In the genomic region with DNA sequence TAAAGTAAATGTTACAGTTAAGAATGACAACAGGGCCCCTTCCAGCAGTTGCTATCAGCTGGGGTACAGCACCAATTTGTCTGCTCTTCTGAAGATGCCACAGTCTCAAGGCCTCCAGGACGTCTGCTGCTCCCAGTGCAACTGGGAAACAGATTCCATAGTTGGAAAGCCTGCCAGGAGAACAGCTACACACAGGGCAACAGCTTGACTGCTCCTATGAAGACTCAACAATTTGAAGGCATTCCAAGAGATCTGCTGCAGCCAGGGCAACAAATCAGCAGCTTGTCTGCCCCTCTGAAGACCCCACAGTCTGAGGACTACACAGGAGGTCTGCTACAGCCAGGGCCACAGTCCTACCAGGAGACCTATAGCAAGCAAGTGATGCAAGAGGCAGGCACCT, we compare ENCODE assay signal across 29 mouse cellular contexts.
DNase-seq lines count a peak whose midpoint lies in the region; ATAC-seq lines count a peak whose summit lies in the region.
"Had no signal": no experiment of that assay in that cellular context is flagged by ENCODE, and none has a peak within 500 bp of the region (broad histone marks: within the 10 kb centered on the region; RNA-seq: fewer than 3 reads in every experiment).

No protein-coding gene starts in this region.

- no peaks in the 10 kb centered on the region for H3K4me1 ChIP-seq in hindbrain, embryonic 14.5 days (replicated peaks; ENCODE audit: control insufficient read depth, insufficient read depth, low read length)
- H3K4me1 ChIP-seq in hindbrain, embryonic 16.5 days (ENCODE audit: control insufficient read depth, insufficient read depth, low read depth, low read length), result no peaks in the 10 kb centered on the region
- H3K4me1 ChIP-seq: embryonic facial prominence, embryonic 12.5 days; forebrain, embryonic 15.5 days; heart, embryonic 13.5 days had no signal

- WGBS in hindbrain, embryonic 14.5 days, result 48% methylated on average over 1 of the region's 1 CpGs
- WGBS in hindbrain, embryonic 16.5 days, result 23% methylated on average over 1 of the region's 1 CpGs

- no peak overlapping the region for H3K4me3 ChIP-seq in hindbrain, embryonic 14.5 days (replicated peaks; ENCODE audit: low read length)
- no peak overlapping the region for H3K4me3 ChIP-seq in hindbrain, embryonic 16.5 days (ENCODE audit: low read length)
- H3K4me3 ChIP-seq: embryonic facial prominence, embryonic 12.5 days; forebrain, embryonic 15.5 days; gastrocnemius, adult 2 months; heart, embryonic 13.5 days had no signal

- 0 out of 2 replicates have a peak, but pooled peaks cover 3% of the 10 kb centered on the region for H3K9me3 ChIP-seq in hindbrain, embryonic 14.5 days (ENCODE audit: control insufficient read depth, low read length)
- peaks cover 2% of the 10 kb centered on the region; the same call in 1 of the 2 replicates for H3K9me3 ChIP-seq in hindbrain, embryonic 16.5 days (ENCODE audit: control insufficient read depth, low read length)
- H3K9me3 ChIP-seq: embryonic facial prominence, embryonic 12.5 days; forebrain, embryonic 15.5 days; heart, embryonic 13.5 days had no signal

- DNase-seq in cerebellum, postnatal 10 days, result peak; percentile 34 to 50
- no peak for DNase-seq in cerebellum, adult 8-10 months
- no peak for DNase-seq in hindbrain, embryonic 14.5 days (ENCODE audit: low spot score)
- DNase-seq in layer of hippocampus, postnatal 36 days, result peak; percentile 1 to 2
- DNase-seq in layer of hippocampus, adult 9-11 months, result no peak
- peak; percentile 4 for DNase-seq in lung, postnatal 10 days
- DNase-seq in lung, postnatal 36 days, result no peak
- DNase-seq: adrenal gland, adult 2 months; adrenal gland, postnatal 36 days; cerebellum, adult 18-20 months; embryo, embryonic 11 days; gastrocnemius, adult 2 months; gastrocnemius, postnatal 36 days; heart, adult 18-20 months; kidney, adult 11 months; liver; spleen, adult 18-20 months; thymus, postnatal 14 days had no signal

- no peaks in the 10 kb centered on the region for H3K27me3 ChIP-seq in hindbrain, embryonic 14.5 days (ENCODE audit: control insufficient read depth, insufficient read depth, low read length)
- H3K27me3 ChIP-seq in hindbrain, embryonic 16.5 days (replicated peaks; ENCODE audit: control insufficient read depth, insufficient read depth, low read length), result no peaks in the 10 kb centered on the region
- H3K27me3 ChIP-seq: CH12.LX; embryonic facial prominence, embryonic 12.5 days; forebrain, embryonic 15.5 days; heart, embryonic 13.5 days had no signal

- 0 out of 2 replicates have a peak, but pooled peaks have one; percentile 55 for ATAC-seq in hindbrain, embryonic 14.5 days (ENCODE audit: low FRiP score)
- no peak for ATAC-seq in hindbrain, embryonic 16.5 days
- ATAC-seq: activated CD4-positive, CD25-positive, alpha-beta regulatory T cell, adult 4 months; forebrain, embryonic 15.5 days; inflammation-experienced regulatory T-cells, adult 6 months; lung, postnatal 0 days; midbrain, embryonic 16.5 days had no signal

- no peaks in the 10 kb centered on the region for H3K36me3 ChIP-seq in hindbrain, embryonic 14.5 days (replicated peaks; ENCODE audit: control insufficient read depth, insufficient read depth)
- no peaks in the 10 kb centered on the region for H3K36me3 ChIP-seq in hindbrain, embryonic 16.5 days (ENCODE audit: control insufficient read depth, insufficient read depth, low read length)
- H3K36me3 ChIP-seq: embryonic facial prominence, embryonic 12.5 days; forebrain, embryonic 15.5 days; heart, embryonic 13.5 days had no signal

- H3K27ac ChIP-seq in hindbrain, embryonic 14.5 days, result no peak overlapping the region
- no peak overlapping the region for H3K27ac ChIP-seq in hindbrain, embryonic 16.5 days (ENCODE audit: low read depth, low read length)
- H3K27ac ChIP-seq: embryonic facial prominence, embryonic 12.5 days; forebrain, embryonic 15.5 days; gastrocnemius, adult 2 months; heart, embryonic 13.5 days; liver, embryonic 14.5 days had no signal

- no peak overlapping the region for H3K4me2 ChIP-seq in hindbrain, embryonic 14.5 days (replicated peaks)
- H3K4me2 ChIP-seq in hindbrain, embryonic 16.5 days (ENCODE audit: low read length), result no peak overlapping the region
- H3K4me2 ChIP-seq: embryonic facial prominence, embryonic 12.5 days; forebrain, embryonic 15.5 days; heart, embryonic 13.5 days; midbrain, embryonic 11.5 days had no signal

- H3K9ac ChIP-seq in hindbrain, embryonic 14.5 days, result no peak overlapping the region
- H3K9ac ChIP-seq in hindbrain, embryonic 16.5 days (ENCODE audit: low read depth, low read length), result no peak overlapping the region
- H3K9ac ChIP-seq: embryonic facial prominence, embryonic 12.5 days; forebrain, embryonic 15.5 days; heart, embryonic 13.5 days; liver, embryonic 14.5 days had no signal

Comparison
In these comparisons a context has a peak if more than half of its experiments do, and no peak if none do; other contexts are left out.
1. DNase-seq: peak in cerebellum, postnatal 10 days (2 of 2), layer of hippocampus, postnatal 36 days (2 of 2) and lung, postnatal 10 days (single experiment); none in cerebellum, adult 8-10 months (single experiment), hindbrain, embryonic 14.5 days (single experiment), layer of hippocampus, adult 9-11 months (single experiment) and lung, postnatal 36 days (single experiment).